Mouse (Mus musculus): ENCODE results near the gene Slc8a3. TPM values are rescaled to one million over a fixed set of nuclear protein-coding genes. Genes with fewer than 3 reads are reported as not detected.

Gene Slc8a3
- polyA plus RNA-seq, 1 experiment from 2014 or later = 0.44 TPM

- Histone ChIP-seq H3K4me3 (no peak overlapping the region), H3K9me3 (no peaks in the 10 kb centered on the region), H3K27me3 (replicated peaks) (0 out of 2 replicates have a peak, but pooled peaks cover 3% of the 10 kb centered on the region), H3K36me3 (no peaks in the 10 kb centered on the region), H3K4me2 (no peak overlapping the region), H3K27ac (replicated peaks) (no peak overlapping the region), H3K4me1 (no peaks in the 10 kb centered on the region), H3K9ac (no peak overlapping the region)
- no peak for ATAC-seq (ENCODE audit: extremely low read depth, insufficient number of reproducible peaks, low FRiP score, low TSS enrichment)
- WGBS = 77% methylated on average over 1 of the region's 1 CpGs
Observed at GRCm38 (mm10) chr12:81237158-81237557, 95.8 kb downstream of the Slc8a3 start.

GRCm38 (mm10) chr12:81235456-81236330 lies 97.3 kb downstream of the Slc8a3 start:
- Histone ChIP-seq H3K36me3 (no peaks in the 10 kb centered on the region), H3K9ac (no peak overlapping the region), H3K4me3 (no peak overlapping the region), H3K27ac (replicated peaks) (no peak overlapping the region), H3K4me2 (no peak overlapping the region), H3K4me1 (no peaks in the 10 kb centered on the region), H3K27me3 (replicated peaks) (0 out of 2 replicates have a peak, but pooled peaks cover 3% of the 10 kb centered on the region), H3K9me3 (no peaks in the 10 kb centered on the region)
- WGBS = 66% methylated on average over 10 of the region's 10 CpGs
- ATAC-seq (ENCODE audit: extremely low read depth, insufficient number of reproducible peaks, low FRiP score, low TSS enrichment) = no peak

- Histone ChIP-seq H3K9ac (no peak overlapping the region), H3K36me3 (no peaks in the 10 kb centered on the region), H3K27me3 (replicated peaks) (no peaks in the 10 kb centered on the region), H3K27ac (replicated peaks) (no peak overlapping the region), H3K9me3 (no peaks in the 10 kb centered on the region), H3K4me1 (no peaks in the 10 kb centered on the region), H3K4me2 (no peak overlapping the region), H3K4me3 (no peak overlapping the region)
- WGBS = 84% methylated on average over 1 of the region's 1 CpGs
- ATAC-seq (ENCODE audit: extremely low read depth, insufficient number of reproducible peaks, low FRiP score, low TSS enrichment) = no peak
Observed at GRCm38 (mm10) chr12:81233746-81234380, 99.1 kb downstream of the Slc8a3 start.

GRCm38 (mm10) chr12:81227767-81228460 lies 105.1 kb downstream of the Slc8a3 start:
- 60% methylated on average over 5 of the region's 5 CpGs for WGBS
- ATAC-seq (ENCODE audit: extremely low read depth, insufficient number of reproducible peaks, low FRiP score, low TSS enrichment) = no peak

GRCm38 (mm10) chr12:81226590-81226989 lies 106.4 kb downstream of the Slc8a3 start:
- Histone ChIP-seq H3K27ac (replicated peaks) (no peak overlapping the region), H3K36me3 (no peaks in the 10 kb centered on the region), H3K4me3 (no peak overlapping the region), H3K9ac (no peak overlapping the region), H3K4me1 (no peaks in the 10 kb centered on the region), H3K9me3 (no peaks in the 10 kb centered on the region), H3K27me3 (replicated peaks) (peaks cover 6% of the 10 kb centered on the region; the same call in 1 of the 2 replicates), H3K4me2 (no peak overlapping the region)
- 44% methylated on average over 3 of the region's 3 CpGs for WGBS
- ATAC-seq (ENCODE audit: extremely low read depth, insufficient number of reproducible peaks, low FRiP score, low TSS enrichment) = no peak

More at GRCm38 (mm10) chr12:81227767-81228460, 105.1 kb downstream of the Slc8a3 start:
- H3K27ac ChIP-seq (replicated peaks) = no peak overlapping the region
- H3K36me3 ChIP-seq = no peaks in the 10 kb centered on the region
- no peaks in the 10 kb centered on the region for H3K4me1 ChIP-seq
- H3K27me3 ChIP-seq (replicated peaks) = peaks cover 6% of the 10 kb centered on the region; the same call in 1 of the 2 replicates
- H3K4me2 ChIP-seq = no peak overlapping the region
- no peak overlapping the region for H3K9ac ChIP-seq
- H3K9me3 ChIP-seq = no peaks in the 10 kb centered on the region
- H3K4me3 ChIP-seq = no peak overlapping the region

GRCm38 (mm10) chr12:81225966-81226577 lies 106.9 kb downstream of the Slc8a3 start:
- Histone ChIP-seq H3K36me3 (no peaks in the 10 kb centered on the region), H3K9me3 (no peaks in the 10 kb centered on the region), H3K4me1 (no peaks in the 10 kb centered on the region), H3K4me3 (no peak overlapping the region), H3K4me2 (no peak overlapping the region), H3K27ac (replicated peaks) (no peak overlapping the region), H3K27me3 (replicated peaks) (peaks cover 6% of the 10 kb centered on the region; the same call in 1 of the 2 replicates), H3K9ac (no peak overlapping the region)
- WGBS = 43% methylated on average over 6 of the region's 6 CpGs
- ATAC-seq (ENCODE audit: extremely low read depth, insufficient number of reproducible peaks, low FRiP score, low TSS enrichment) = no peak

- ATAC-seq (ENCODE audit: extremely low read depth, insufficient number of reproducible peaks, low FRiP score, low TSS enrichment) = no peak
- Histone ChIP-seq H3K4me2 (no peak overlapping the region), H3K4me3 (no peak overlapping the region), H3K27ac (replicated peaks) (no peak overlapping the region), H3K9me3 (no peaks in the 10 kb centered on the region), H3K27me3 (replicated peaks) (peaks cover 6% of the 10 kb centered on the region; the same call in 1 of the 2 replicates), H3K4me1 (no peaks in the 10 kb centered on the region), H3K9ac (no peak overlapping the region), H3K36me3 (no peaks in the 10 kb centered on the region)
- 67% methylated on average over 2 of the region's 2 CpGs for WGBS
Observed at GRCm38 (mm10) chr12:81224843-81225242, 108.1 kb downstream of the Slc8a3 start.

- Histone ChIP-seq H3K27ac (replicated peaks) (no peak overlapping the region), H3K9me3 (no peaks in the 10 kb centered on the region), H3K4me3 (no peak overlapping the region), H3K36me3 (no peaks in the 10 kb centered on the region), H3K4me2 (no peak overlapping the region), H3K4me1 (no peaks in the 10 kb centered on the region), H3K27me3 (replicated peaks) (peaks cover 8% of the 10 kb centered on the region; the same call in 1 of the 2 replicates), H3K9ac (no peak overlapping the region)
- whole genome bisulfite sequencing = 60% methylated on average over 2 of the region's 2 CpGs
- ATAC-seq (ENCODE audit: extremely low read depth, insufficient number of reproducible peaks, low FRiP score, low TSS enrichment) = no peak
Observed at GRCm38 (mm10) chr12:81223276-81223675, 109.7 kb downstream of the Slc8a3 start.

GRCm38 (mm10) chr12:81219339-81219738 lies 113.6 kb downstream of the Slc8a3 start:
- Histone ChIP-seq H3K36me3 (no peaks in the 10 kb centered on the region), H3K27me3 (replicated peaks) (peaks cover 7% of the 10 kb centered on the region; the same call in 1 of the 2 replicates), H3K27ac (replicated peaks) (no peak overlapping the region), H3K4me2 (no peak overlapping the region), H3K9ac (no peak overlapping the region), H3K4me1 (no peaks in the 10 kb centered on the region), H3K9me3 (no peaks in the 10 kb centered on the region), H3K4me3 (no peak overlapping the region)
- WGBS = 58% methylated on average over 4 of the region's 4 CpGs
- no peak for ATAC-seq (ENCODE audit: extremely low read depth, insufficient number of reproducible peaks, low FRiP score, low TSS enrichment)

GRCm38 (mm10) chr12:81208559-81208958 lies 124.4 kb downstream of the Slc8a3 start:
- 38% methylated on average over 2 of the region's 2 CpGs for WGBS
- Histone ChIP-seq H3K4me3 (no peak overlapping the region), H3K4me2 (no peak overlapping the region), H3K27ac (replicated peaks) (no peak overlapping the region), H3K36me3 (no peaks in the 10 kb centered on the region), H3K4me1 (no peaks in the 10 kb centered on the region), H3K27me3 (replicated peaks) (no peaks in the 10 kb centered on the region), H3K9me3 (no peaks in the 10 kb centered on the region), H3K9ac (no peak overlapping the region)
- ATAC-seq (ENCODE audit: extremely low read depth, insufficient number of reproducible peaks, low FRiP score, low TSS enrichment) = no peak
